Mouse (Mus musculus): Measurements from ENCODE around the gene Gm5726. TPM values are rescaled to one million over a fixed set of nuclear protein-coding genes. Genes with fewer than 3 reads are reported as not detected.
"Not testable (repeated sequence)": the region's sequence is repeated elsewhere in the genome, so short reads cannot be mapped to it uniquely, and the experiment has no call there.

Gene Gm5726
- not detected in 2 replicates for polyA plus RNA-seq (2014; fragmentation: Nextera tagmentation; extraction: Ambion mirVana)

DNA sequence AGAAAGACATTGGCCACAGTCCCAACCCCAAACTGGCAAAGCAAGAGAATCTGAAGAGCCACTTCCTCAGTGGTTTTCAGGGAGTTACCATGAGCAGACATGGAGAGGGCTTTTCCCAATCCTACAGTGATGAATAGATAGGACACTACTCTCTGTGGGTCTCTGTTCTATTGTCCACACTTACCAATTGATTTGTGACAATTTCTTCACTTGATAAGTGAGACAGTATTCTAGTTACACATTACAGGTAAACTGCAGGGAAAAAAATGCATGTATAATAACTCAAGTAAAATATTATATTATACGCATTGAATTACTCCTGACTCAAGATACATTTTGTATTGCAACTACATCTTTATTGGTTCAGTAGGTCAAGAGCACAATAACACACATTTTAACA is at the start of gene Gm5726:
TSS of gene Gm5726 (minus strand) at position 101 of the 400 bp plus-strand sequence.
- H3K27ac ChIP-seq (ENCODE audit: low read depth, low read length); ATAC-seq (ENCODE audit: low FRiP score); H3K27me3 ChIP-seq (ENCODE audit: control insufficient read depth, insufficient read depth, low read length); H3K36me3 ChIP-seq (ENCODE audit: control insufficient read depth, insufficient read depth, low read length); DNase-seq (ENCODE audit: low spot score); H3K9me3 ChIP-seq (ENCODE audit: control insufficient read depth, low read length); H3K4me2 ChIP-seq (replicated peaks; ENCODE audit: low read depth, low read length); H3K4me3 ChIP-seq (ENCODE audit: low read depth, low read length); H3K9ac ChIP-seq (ENCODE audit: low read depth, low read length); H3K4me1 ChIP-seq (replicated peaks; ENCODE audit: control insufficient read depth, insufficient read depth, low read length): not testable (repeated sequence)
- no CpG with 5 or more reads among the region's 1 CpGs for whole genome bisulfite sequencing

DNA sequence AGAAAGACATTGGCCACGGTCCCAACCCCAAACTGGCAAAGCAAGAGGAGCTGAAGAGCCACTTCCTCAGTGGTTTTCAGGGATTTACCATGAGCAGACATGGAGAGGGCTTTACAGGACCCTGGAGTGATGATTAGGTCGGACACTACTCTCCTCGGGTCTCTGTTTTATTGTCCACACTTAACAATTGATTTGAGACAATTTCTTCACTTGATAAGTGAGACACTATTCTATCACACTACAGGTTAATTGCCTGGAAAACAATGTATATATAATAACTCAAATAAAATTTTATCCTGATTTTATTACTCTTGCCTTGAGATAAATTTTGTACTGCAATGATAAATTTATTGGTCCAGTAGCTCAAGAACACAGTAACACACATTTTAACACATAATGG is 30.6 kb upstream of the Gm5726 start, which contains the start of gene Gm4141:
TSS of gene Gm4141 (minus strand) at position 101 of the 400 bp plus-strand sequence.
- not testable (repeated sequence) for H3K9ac ChIP-seq (ENCODE audit: low read depth, low read length); H3K4me2 ChIP-seq (replicated peaks; ENCODE audit: low read depth, low read length); ATAC-seq (ENCODE audit: low FRiP score); H3K9me3 ChIP-seq (ENCODE audit: control insufficient read depth, low read length); H3K36me3 ChIP-seq (ENCODE audit: control insufficient read depth, insufficient read depth, low read length); H3K27ac ChIP-seq (ENCODE audit: low read depth, low read length); DNase-seq (ENCODE audit: low spot score); H3K4me1 ChIP-seq (replicated peaks; ENCODE audit: control insufficient read depth, insufficient read depth, low read length); H3K4me3 ChIP-seq (ENCODE audit: low read depth, low read length); H3K27me3 ChIP-seq (ENCODE audit: control insufficient read depth, insufficient read depth, low read length)
- no CpG with 5 or more reads among the region's 3 CpGs for WGBS

DNA sequence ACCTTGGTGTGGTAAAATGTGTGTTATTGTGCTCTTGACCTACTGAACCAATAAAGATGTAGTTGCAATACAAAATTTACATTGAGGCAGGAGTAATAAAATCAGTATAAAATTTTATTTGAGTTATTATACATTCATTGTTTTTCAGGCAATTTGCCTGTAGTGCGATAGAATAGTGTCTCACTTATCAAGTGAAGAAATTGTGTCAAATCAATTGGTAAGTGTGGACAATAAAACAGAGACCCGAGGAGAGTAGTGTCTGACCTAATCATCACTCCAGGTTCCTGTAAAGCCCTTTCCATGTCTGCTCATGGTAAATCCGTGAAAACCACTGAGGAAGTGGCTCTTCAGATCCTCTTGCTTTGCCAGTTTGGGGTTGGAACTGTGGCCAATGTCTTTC is 12.0 kb downstream of the Gm5726 start, which contains the start of gene Vmn1r104:
TSS of gene Vmn1r104 (plus strand) at position 301 of the 400 bp plus-strand sequence.
- H3K4me1 ChIP-seq (replicated peaks; ENCODE audit: control insufficient read depth, insufficient read depth, low read length); H3K27ac ChIP-seq (ENCODE audit: low read depth, low read length); ATAC-seq (ENCODE audit: low FRiP score); DNase-seq (ENCODE audit: low spot score); H3K9ac ChIP-seq (ENCODE audit: low read depth, low read length); H3K36me3 ChIP-seq (ENCODE audit: control insufficient read depth, insufficient read depth, low read length); H3K4me3 ChIP-seq (ENCODE audit: low read depth, low read length); H3K27me3 ChIP-seq (ENCODE audit: control insufficient read depth, insufficient read depth, low read length); H3K4me2 ChIP-seq (replicated peaks; ENCODE audit: low read depth, low read length); H3K9me3 ChIP-seq (ENCODE audit: control insufficient read depth, low read length): not testable (repeated sequence)
- no CpG with 5 or more reads among the region's 3 CpGs for WGBS

DNA sequence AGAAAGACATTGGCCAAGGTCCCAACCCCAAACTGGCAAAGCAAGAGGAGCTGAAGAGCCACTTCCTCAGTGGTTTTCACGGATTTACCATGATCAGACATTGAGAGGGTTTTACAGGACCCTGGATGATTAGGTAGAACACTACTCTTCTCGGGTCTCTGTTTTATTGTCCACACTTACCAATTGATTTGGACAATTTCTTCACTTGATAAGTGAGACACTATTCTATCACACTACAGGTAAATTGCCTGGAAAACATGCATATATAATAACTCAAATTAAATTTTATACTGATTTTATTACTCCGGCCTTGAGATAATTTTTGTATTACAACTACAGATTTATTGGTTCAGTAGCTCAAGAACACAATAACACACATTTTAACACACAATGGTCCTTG is 35.1 kb downstream of the Gm5726 start, which contains the start of gene Vmn1r103:
TSS of gene Vmn1r103 (minus strand) at position 101 of the 400 bp plus-strand sequence.
- not testable (repeated sequence) for H3K9ac ChIP-seq (ENCODE audit: low read depth, low read length); ATAC-seq (ENCODE audit: low FRiP score); H3K27me3 ChIP-seq (ENCODE audit: control insufficient read depth, insufficient read depth, low read length); H3K27ac ChIP-seq (ENCODE audit: low read depth, low read length); H3K4me2 ChIP-seq (replicated peaks; ENCODE audit: low read depth, low read length); H3K4me3 ChIP-seq (ENCODE audit: low read depth, low read length); H3K4me1 ChIP-seq (replicated peaks; ENCODE audit: control insufficient read depth, insufficient read depth, low read length); H3K36me3 ChIP-seq (ENCODE audit: control insufficient read depth, insufficient read depth, low read length); H3K9me3 ChIP-seq (ENCODE audit: control insufficient read depth, low read length); DNase-seq (ENCODE audit: low spot score)
- no CpG with 5 or more reads among the region's 3 CpGs for WGBS

Other genes starting within 250 kb of the Gm5726 start
- not detected in 2 replicates for gene Gm4133, start 211.7 kb downstream of the Gm5726 start, polyA plus RNA-seq (2014; fragmentation: Nextera tagmentation; extraction: Ambion mirVana)
- gene Gm5728, start 170.3 kb downstream of the Gm5726 start, polyA plus RNA-seq (2014; fragmentation: Nextera tagmentation; extraction: Ambion mirVana) = not detected in 2 replicates
- not detected in 2 replicates for gene Vmn1r100, start 127.8 kb downstream of the Gm5726 start, polyA plus RNA-seq (2014; fragmentation: Nextera tagmentation; extraction: Ambion mirVana)
- gene Vmn1r101, start 103.2 kb downstream of the Gm5726 start, polyA plus RNA-seq (2014; fragmentation: Nextera tagmentation; extraction: Ambion mirVana) = not detected in 2 replicates
- gene Gm10670, start 70.8 kb downstream of the Gm5726 start, polyA plus RNA-seq (2014; fragmentation: Nextera tagmentation; extraction: Ambion mirVana) = not detected in 2 replicates
- not detected in 2 replicates for gene Vmn1r103, start 35.2 kb downstream of the Gm5726 start, polyA plus RNA-seq (2014; fragmentation: Nextera tagmentation; extraction: Ambion mirVana)
- gene Vmn1r104, start 11.9 kb downstream of the Gm5726 start, polyA plus RNA-seq (2014; fragmentation: Nextera tagmentation; extraction: Ambion mirVana) = not detected in 2 replicates
- not detected in 2 replicates for gene Gm4141, start 30.5 kb upstream of the Gm5726 start, polyA plus RNA-seq (2014; fragmentation: Nextera tagmentation; extraction: Ambion mirVana)
- gene Gm4513, start 53.3 kb upstream of the Gm5726 start, polyA plus RNA-seq (2014; fragmentation: Nextera tagmentation; extraction: Ambion mirVana) = not detected in 2 replicates
- not detected in 2 replicates for gene Vmn1r107, start 123.2 kb upstream of the Gm5726 start, polyA plus RNA-seq (2014; fragmentation: Nextera tagmentation; extraction: Ambion mirVana)
- gene Vmn1r111, start 157.5 kb upstream of the Gm5726 start, polyA plus RNA-seq (2014; fragmentation: Nextera tagmentation; extraction: Ambion mirVana) = not detected in 2 replicates
- gene Gm10668, start 184.9 kb upstream of the Gm5726 start, polyA plus RNA-seq (2014; fragmentation: Nextera tagmentation; extraction: Ambion mirVana) = not detected in 2 replicates
- not detected in 2 replicates for gene Vmn1r112, start 225.4 kb upstream of the Gm5726 start, polyA plus RNA-seq (2014; fragmentation: Nextera tagmentation; extraction: Ambion mirVana)
- gene Vmn1r113, start 241.5 kb upstream of the Gm5726 start, polyA plus RNA-seq (2014; fragmentation: Nextera tagmentation; extraction: Ambion mirVana) = not detected in 2 replicates

Data from hindbrain, embryonic 11.5 days (tissue).